Mouse (Mus musculus): Measurements from ENCODE around the gene Mtch1. TPM values are rescaled to one million over a fixed set of nuclear protein-coding genes. Genes with fewer than 3 reads are reported as not detected.
A peak's percentile ranks its signal among the peaks of the same experiment; 100 is the strongest.
"Not testable (repeated sequence)": the region's sequence is repeated elsewhere in the genome, so short reads cannot be mapped to it uniquely, and the experiment has no call there.

Gene Mtch1
- 447 and 479 TPM in 2 replicates for polyA plus RNA-seq (2012; rRNA removed)

DNA sequence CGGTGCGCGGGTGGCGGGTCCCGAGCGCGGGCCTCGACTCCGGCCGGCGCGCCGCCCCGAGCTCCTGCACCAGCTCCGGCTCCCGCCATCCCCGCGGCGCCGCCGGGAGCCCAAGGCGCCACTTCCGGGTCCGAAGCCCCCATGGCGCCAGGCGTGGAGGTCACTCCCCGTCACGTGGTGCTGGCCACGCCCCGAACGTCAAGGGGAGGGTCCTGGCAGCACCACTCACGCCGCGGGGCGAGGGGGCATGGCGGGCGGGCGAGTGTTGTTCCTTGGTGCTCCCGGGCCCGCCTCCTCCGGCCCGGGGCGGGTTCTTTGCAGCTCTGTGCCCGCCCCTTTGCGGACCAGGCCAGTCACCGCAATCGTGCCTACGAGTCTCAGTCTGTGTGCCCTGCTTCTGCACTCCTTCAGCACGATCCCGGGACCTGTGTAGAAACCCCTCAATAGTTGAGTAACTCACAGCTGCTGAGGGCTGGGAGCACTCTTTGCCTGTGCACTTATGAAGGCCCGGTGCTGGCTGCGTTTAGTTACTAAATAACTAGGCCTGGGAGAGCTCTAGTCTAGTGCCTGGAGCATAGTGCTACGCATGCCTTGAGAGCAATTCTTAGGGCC lies at the start of gene Mtch1:
TSS of gene Mtch1 (minus strand) at position 290 of the 612 bp plus-strand sequence.
- Histone ChIP-seq H3K27ac (ENCODE audit: insufficient read depth, low read length) (peak within 1 kb of the TSS; percentile 53), H3K4me3 (replicated peaks; ENCODE audit: insufficient read depth, low read depth, low read length) (peak within 1 kb of the TSS; percentile 91), H3K27me3 (ENCODE audit: control insufficient read depth, insufficient read depth, low read length) (no peaks in the 10 kb centered on the region), H3K4me1 (ENCODE audit: control insufficient read depth, insufficient read depth, low read length) (peaks cover 7% of the 10 kb centered on the region)
- peak; percentile 97 to 98 for DNase-seq
- no peak for TF ChIP-seq CTCF (IDR thresholded peaks at IDR 0.05; ENCODE audit: borderline replicate concordance, insufficient read depth, low read depth, low read length)
- TF ChIP-seq POLR2A (IDR thresholded peaks at IDR 0.05; ENCODE audit: borderline replicate concordance, insufficient read depth, low read length) = peak; percentile 89; the same call in 1 of the 2 replicates
- under 1% methylated on average over 53 of the region's 53 CpGs for WGBS

DNA sequence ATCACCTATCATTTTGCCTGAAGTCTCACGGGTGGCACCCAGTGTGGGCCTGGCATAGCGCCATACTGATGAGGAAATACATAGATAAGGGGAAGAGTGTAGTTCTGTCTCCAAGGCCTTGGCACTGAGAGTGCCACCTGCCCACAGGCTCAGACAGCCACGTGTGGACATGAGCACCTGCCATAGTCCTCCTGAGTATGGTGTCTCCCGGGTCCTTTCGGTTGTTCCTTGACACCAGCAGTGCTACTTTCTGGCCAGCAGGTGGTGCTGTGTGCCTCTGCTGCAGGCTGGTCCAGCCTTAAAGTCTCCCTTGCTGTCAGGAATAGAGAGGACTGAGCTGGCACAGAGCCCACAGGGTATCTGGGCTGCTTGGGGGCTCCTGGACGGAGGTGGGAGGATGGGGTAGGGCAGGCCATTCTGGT lies 49.1 kb upstream of the Mtch1 start:
- peak; percentile 82 to 86 for DNase-seq
- H3K4me1 ChIP-seq (ENCODE audit: control insufficient read depth, insufficient read depth, low read length) = peaks cover 3% of the 10 kb centered on the region; the same call in 1 of the 2 replicates
- peak; percentile 100 for TF ChIP-seq CTCF (IDR thresholded peaks at IDR 0.05; ENCODE audit: borderline replicate concordance, insufficient read depth, low read depth, low read length)
- TF ChIP-seq POLR2A (IDR thresholded peaks at IDR 0.05; ENCODE audit: borderline replicate concordance, insufficient read depth, low read length) = no peak
- H3K27ac ChIP-seq (ENCODE audit: insufficient read depth, low read length) = no peak overlapping the region
- H3K4me3 ChIP-seq (replicated peaks; ENCODE audit: insufficient read depth, low read depth, low read length) = no peak overlapping the region
- 7% methylated on average over 6 of the region's 6 CpGs for WGBS
- H3K27me3 ChIP-seq (ENCODE audit: control insufficient read depth, insufficient read depth, low read length) = no peaks in the 10 kb centered on the region

DNA sequence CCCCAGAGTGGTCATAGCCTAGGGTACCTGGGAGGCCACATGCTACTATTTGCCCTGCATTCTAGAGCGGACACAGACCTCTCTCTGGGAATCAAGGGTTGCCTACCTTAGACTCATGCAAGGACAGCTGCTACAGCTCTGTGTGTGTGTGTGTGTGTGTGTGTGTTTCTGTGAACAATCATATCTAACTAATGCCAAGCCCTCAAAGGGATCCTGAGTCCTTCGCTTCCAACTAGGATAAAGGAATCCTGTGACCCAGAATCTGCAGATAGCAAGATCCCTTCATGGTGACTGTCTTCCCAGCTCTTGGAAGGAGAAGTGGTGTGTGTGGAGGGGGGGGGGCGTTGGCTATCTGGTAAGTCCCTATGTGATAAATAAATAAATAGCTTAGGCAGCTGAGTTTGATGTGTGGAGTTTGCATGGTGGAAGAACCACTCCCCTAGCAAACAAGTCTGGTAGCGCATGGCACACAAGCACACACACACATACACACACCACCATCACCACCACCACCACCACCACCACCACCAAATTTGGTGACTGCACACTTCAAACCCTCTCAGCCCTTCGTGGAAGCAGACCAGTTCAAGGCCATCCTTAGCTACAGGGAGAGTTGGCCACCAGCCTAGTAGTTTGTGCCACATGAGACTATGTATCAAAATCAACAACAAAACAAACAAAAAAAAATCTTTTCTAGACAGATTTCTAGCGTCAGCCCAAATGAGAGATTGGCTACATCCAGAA lies 48.5 kb upstream of the Mtch1 start:
- peaks cover 3% of the 10 kb centered on the region; the same call in 1 of the 2 replicates for H3K4me1 ChIP-seq (ENCODE audit: control insufficient read depth, insufficient read depth, low read length)
- H3K27me3 ChIP-seq (ENCODE audit: control insufficient read depth, insufficient read depth, low read length) = no peaks in the 10 kb centered on the region
- H3K27ac ChIP-seq (ENCODE audit: insufficient read depth, low read length) = no peak overlapping the region
- H3K4me3 ChIP-seq (replicated peaks; ENCODE audit: insufficient read depth, low read depth, low read length) = no peak overlapping the region
- 56% methylated on average over 6 of the region's 6 CpGs for WGBS
- no peak for TF ChIP-seq POLR2A (IDR thresholded peaks at IDR 0.05; ENCODE audit: borderline replicate concordance, insufficient read depth, low read length)
- no peak for TF ChIP-seq CTCF (IDR thresholded peaks at IDR 0.05; ENCODE audit: borderline replicate concordance, insufficient read depth, low read depth, low read length)
- DNase-seq = no peak

DNA sequence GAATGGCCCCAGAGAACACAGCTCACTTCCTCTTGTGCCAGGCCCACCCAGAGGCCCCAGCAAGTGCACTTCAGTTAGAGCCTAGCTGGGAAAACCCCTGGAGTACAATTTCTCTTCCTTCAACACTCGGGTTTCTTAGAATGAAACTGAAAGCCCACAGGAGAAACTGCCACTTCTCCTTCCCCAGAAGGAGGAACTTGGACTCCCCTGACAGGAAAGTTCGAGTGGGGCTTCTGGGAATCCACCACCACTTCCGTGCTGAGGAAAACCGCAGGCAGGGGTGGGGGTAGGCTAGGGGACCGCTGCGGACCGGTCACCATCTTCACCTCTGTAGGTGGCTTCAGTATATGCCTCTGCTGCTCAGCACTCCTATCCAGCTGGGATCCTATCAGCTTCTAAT lies 47.6 kb upstream of the Mtch1 start:
- Histone ChIP-seq H3K4me1 (ENCODE audit: control insufficient read depth, insufficient read depth, low read length) (peaks cover 3% of the 10 kb centered on the region; the same call in 1 of the 2 replicates), H3K27ac (ENCODE audit: insufficient read depth, low read length) (no peak overlapping the region), H3K4me3 (replicated peaks; ENCODE audit: insufficient read depth, low read depth, low read length) (no peak overlapping the region), H3K27me3 (ENCODE audit: control insufficient read depth, insufficient read depth, low read length) (no peaks in the 10 kb centered on the region)
- no peak for DNase-seq
- TF ChIP-seq CTCF (IDR thresholded peaks at IDR 0.05; ENCODE audit: borderline replicate concordance, insufficient read depth, low read depth, low read length) (no peak), POLR2A (IDR thresholded peaks at IDR 0.05; ENCODE audit: borderline replicate concordance, insufficient read depth, low read length) (no peak)
- 84% methylated on average over 7 of the region's 7 CpGs for WGBS

DNA sequence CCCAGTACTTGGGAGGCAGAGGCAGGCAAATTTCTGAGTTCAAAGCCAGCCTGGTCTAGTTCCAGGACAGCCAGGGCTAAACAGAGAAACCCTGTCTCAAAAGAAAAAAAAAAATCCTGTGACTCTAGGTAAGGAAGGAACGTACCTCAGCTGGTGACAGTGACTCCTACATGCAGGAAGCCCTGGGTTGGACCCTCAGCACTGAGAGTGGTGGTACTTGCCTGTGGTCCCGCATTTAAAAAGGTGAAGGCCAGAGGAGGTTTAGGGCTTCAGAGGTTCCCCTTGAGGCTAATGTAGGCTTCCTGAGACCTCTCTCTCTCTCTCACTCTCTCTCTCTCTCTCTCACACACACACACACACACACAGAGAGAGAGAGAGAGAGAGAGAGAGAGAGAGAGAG lies 47.0 kb upstream of the Mtch1 start:
- not testable (repeated sequence) for H3K27me3 ChIP-seq (ENCODE audit: control insufficient read depth, insufficient read depth, low read length); DNase-seq; H3K27ac ChIP-seq (ENCODE audit: insufficient read depth, low read length); H3K4me1 ChIP-seq (ENCODE audit: control insufficient read depth, insufficient read depth, low read length); H3K4me3 ChIP-seq (replicated peaks; ENCODE audit: insufficient read depth, low read depth, low read length)
- 84% methylated on average over 2 of the region's 2 CpGs for WGBS

DNA sequence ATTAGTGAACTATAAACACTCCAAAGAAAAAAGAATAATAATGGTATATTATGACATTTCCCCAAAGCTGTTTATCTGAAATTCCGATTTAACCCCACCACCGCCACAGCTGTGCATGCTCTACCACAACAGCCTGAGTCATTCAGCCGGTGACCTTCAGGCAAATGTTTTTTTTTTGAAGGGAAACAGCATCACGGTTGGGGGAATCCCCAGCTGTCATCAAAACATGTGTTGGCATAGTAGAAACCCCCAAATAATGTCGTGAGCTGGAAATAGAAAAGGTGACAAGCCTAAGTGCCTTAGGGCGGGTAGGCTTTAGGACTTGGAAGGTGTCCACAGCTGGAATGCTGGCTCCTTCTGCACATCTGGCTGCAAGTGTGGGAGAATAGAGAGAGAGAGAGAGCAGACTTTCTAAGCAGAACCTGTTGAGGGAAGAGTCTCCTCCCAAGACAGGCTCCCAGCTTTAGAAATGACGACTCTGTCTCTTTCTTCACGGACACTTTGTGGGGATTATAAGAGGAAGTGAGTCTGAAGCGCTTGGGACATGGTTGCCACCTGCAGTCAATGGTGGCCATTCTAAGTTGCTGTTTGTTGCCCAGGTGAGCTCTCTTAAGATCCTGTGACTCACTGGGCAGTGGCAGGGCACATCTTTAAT lies 46.5 kb upstream of the Mtch1 start:
- peaks cover 3% of the 10 kb centered on the region; the same call in 1 of the 2 replicates for H3K4me1 ChIP-seq (ENCODE audit: control insufficient read depth, insufficient read depth, low read length)
- no peak for DNase-seq
- H3K27me3 ChIP-seq (ENCODE audit: control insufficient read depth, insufficient read depth, low read length) = no peaks in the 10 kb centered on the region
- 69% methylated on average over 9 of the region's 9 CpGs for WGBS
- no peak overlapping the region for H3K27ac ChIP-seq (ENCODE audit: insufficient read depth, low read length)
- no peak overlapping the region for H3K4me3 ChIP-seq (replicated peaks; ENCODE audit: insufficient read depth, low read depth, low read length)
- TF ChIP-seq POLR2A (IDR thresholded peaks at IDR 0.05; ENCODE audit: borderline replicate concordance, insufficient read depth, low read length) (no peak), CTCF (IDR thresholded peaks at IDR 0.05; ENCODE audit: borderline replicate concordance, insufficient read depth, low read depth, low read length) (no peak)

DNA sequence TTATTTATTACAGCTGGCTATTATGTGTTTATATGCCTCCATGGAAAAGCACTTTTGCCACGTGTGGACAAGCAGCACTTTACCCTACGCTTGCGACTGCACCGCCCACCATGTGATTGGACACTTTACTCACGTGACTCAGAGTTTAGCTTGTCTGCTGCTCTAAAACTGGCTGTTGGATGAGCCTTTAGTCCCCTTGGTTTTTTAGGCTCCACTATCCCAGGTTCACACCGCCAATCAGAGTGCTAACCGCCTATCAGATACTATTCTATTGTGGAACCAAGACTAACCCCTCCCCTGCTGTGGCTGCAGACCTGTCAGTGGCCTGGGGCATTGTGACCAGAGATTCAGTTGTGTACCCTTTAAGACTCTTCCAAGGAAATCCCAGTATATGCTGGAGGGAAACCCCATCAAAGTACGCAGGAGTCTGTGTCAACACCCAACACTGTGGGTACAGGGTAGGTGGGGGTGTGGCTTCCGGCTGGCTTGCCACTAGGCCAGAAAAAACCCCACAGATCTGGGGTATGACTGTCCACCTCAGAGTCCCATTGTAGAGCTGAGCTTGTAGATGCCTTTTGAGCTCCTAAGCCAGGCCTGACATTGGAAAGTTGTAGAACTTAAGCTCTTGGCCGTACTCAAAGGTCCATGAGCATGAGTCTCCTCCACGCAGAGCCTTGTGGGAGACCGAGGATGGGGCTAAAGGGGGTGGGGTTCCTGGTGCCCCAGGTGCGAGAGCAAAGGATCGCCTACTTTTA lies 45.8 kb upstream of the Mtch1 start:
- H3K4me1 ChIP-seq (ENCODE audit: control insufficient read depth, insufficient read depth, low read length) = peaks cover 7% of the 10 kb centered on the region
- H3K4me3 ChIP-seq (replicated peaks; ENCODE audit: insufficient read depth, low read depth, low read length) = no peak overlapping the region
- TF ChIP-seq CTCF (IDR thresholded peaks at IDR 0.05; ENCODE audit: borderline replicate concordance, insufficient read depth, low read depth, low read length) = no peak
- TF ChIP-seq POLR2A (IDR thresholded peaks at IDR 0.05; ENCODE audit: borderline replicate concordance, insufficient read depth, low read length) = no peak
- no peak overlapping the region for H3K27ac ChIP-seq (ENCODE audit: insufficient read depth, low read length)
- no peaks in the 10 kb centered on the region for H3K27me3 ChIP-seq (ENCODE audit: control insufficient read depth, insufficient read depth, low read length)
- no peak for DNase-seq
- WGBS = 75% methylated on average over 14 of the region's 14 CpGs

All from cerebellum, adult 2 months (tissue).